Mouse (Mus musculus) hindbrain, embryonic 14.5 days (tissue): ENCODE measurements around the gene Lpin2. TPM values are rescaled to one million over a fixed set of nuclear protein-coding genes. Genes with fewer than 3 reads are reported as not detected.

Source experiments
- ATAC-seq: fragments of 200-750 bp; cut with Nextera tagmentation; 2 replicates; pipeline ENCODE4 v1.8.0; 2017; ENCODE audit warnings: moderate number of reproducible peaks, mild to moderate bottlenecking, moderate TSS enrichment, moderate library complexity; ENCODE audit not compliant: low FRiP score
- DNase-seq: peaks from one replicate; pipeline ENCODE4 v3.0.0-alpha.2; 2015; ENCODE audit warnings: low spot score
- H3K27ac ChIP-seq: fragments of 300-500 bp; sonication (generic); 2 replicates; pipeline ENCODE4 v1.5.1; 2014; ENCODE audit warnings: mild to moderate bottlenecking, moderate library complexity
- H3K27me3 ChIP-seq: fragments of 300-500 bp; sonication (generic); 2 replicates; pipeline ENCODE4 v1.6.1; 2014; ENCODE audit warnings: mild to moderate bottlenecking, low read length, mixed read lengths; ENCODE audit not compliant: control insufficient read depth, insufficient read depth
- H3K36me3 ChIP-seq: fragments of 300-500 bp; sonication (generic); replicated peaks from 2 replicates; pipeline ENCODE4 v1.6.1; 2014; ENCODE audit not compliant: control insufficient read depth, insufficient read depth
- H3K4me1 ChIP-seq: fragments of 300-500 bp; sonication (generic); replicated peaks from 2 replicates; pipeline ENCODE4 v1.6.1; 2014; ENCODE audit warnings: antibody characterized with exemption, low read length, mixed read lengths; ENCODE audit not compliant: control insufficient read depth, insufficient read depth
- H3K4me2 ChIP-seq: fragments of 300-500 bp; sonication (generic); replicated peaks from 2 replicates; pipeline ENCODE4 v1.6.1; 2014; ENCODE audit warnings: mild to moderate bottlenecking, moderate library complexity
- H3K4me3 ChIP-seq: fragments of 300-500 bp; sonication (generic); replicated peaks from 2 replicates; pipeline ENCODE4 v1.5.1; 2014; ENCODE audit warnings: mild to moderate bottlenecking, low read length
- H3K9ac ChIP-seq: fragments of 300-500 bp; sonication (generic); 2 replicates; pipeline ENCODE4 v1.6.1; 2014
- H3K9me3 ChIP-seq: fragments of 300-500 bp; sonication (generic); 2 replicates; pipeline ENCODE4 v1.6.1; 2016; ENCODE audit warnings: low read length; ENCODE audit not compliant: control insufficient read depth
- WGBS: fragments of 180-500 bp; shearing (Covaris S2); extraction: QIAGEN DNeasy Blood & Tissue Kit; methylation state at CpG from one replicate; pipeline ENCODE4 v1.1.7; 2014; 5-methylcytosine and 5-hydroxymethylcytosine counted together
- polyA plus RNA-seq: library from polyadenylated mRNA; unstranded; fragments of >200 nt; fragmentation: Nextera tagmentation; extraction: Ambion mirVana; gene quantifications from 2 replicates; pipeline ENCODE4 v1.2.1, GENCODE M21; 2014

The Lpin2 gene
- polyA plus RNA-seq, 1 experiment from 2014 or later = 44.1 TPM

GRCm38 (mm10) chr17:71259727-71260126 is 77.4 kb downstream of the Lpin2 start:
- Histone ChIP-seq H3K4me3 (no peak overlapping the region), H3K4me2 (no peak overlapping the region), H3K36me3 (no peaks in the 10 kb centered on the region), H3K9ac (no peak overlapping the region), H3K4me1 (no peaks in the 10 kb centered on the region), H3K27ac (no peak overlapping the region), H3K9me3 (no peaks in the 10 kb centered on the region), H3K27me3 (no peaks in the 10 kb centered on the region)
- DNase-seq = no peak
- no peak for ATAC-seq
- WGBS = 78% methylated on average over 11 of the region's 11 CpGs

- 50% methylated on average over 3 of the region's 3 CpGs for WGBS
- no peaks in the 10 kb centered on the region for H3K36me3 ChIP-seq
- H3K4me1 ChIP-seq = no peaks in the 10 kb centered on the region
- no peak overlapping the region for H3K4me2 ChIP-seq
- H3K4me3 ChIP-seq = no peak overlapping the region
- H3K9me3 ChIP-seq = no peaks in the 10 kb centered on the region
- no peak overlapping the region for H3K9ac ChIP-seq
- H3K27me3 ChIP-seq = no peaks in the 10 kb centered on the region
- no peak overlapping the region for H3K27ac ChIP-seq
- no peak for DNase-seq
- ATAC-seq = no peak
Measured at GRCm38 (mm10) chr17:71260658-71261057, 78.3 kb downstream of the Lpin2 start.

- H3K27ac ChIP-seq = no peak overlapping the region
- no peaks in the 10 kb centered on the region for H3K9me3 ChIP-seq
- H3K4me1 ChIP-seq = no peaks in the 10 kb centered on the region
- ATAC-seq = no peak
- no peak overlapping the region for H3K4me2 ChIP-seq
- no peak overlapping the region for H3K9ac ChIP-seq
- WGBS = 86% methylated on average over 6 of the region's 6 CpGs
- no peaks in the 10 kb centered on the region for H3K27me3 ChIP-seq
- no peaks in the 10 kb centered on the region for H3K36me3 ChIP-seq
- H3K4me3 ChIP-seq = no peak overlapping the region
- no peak for DNase-seq
Measured at GRCm38 (mm10) chr17:71263136-71263535, 80.8 kb downstream of the Lpin2 start.

- Histone ChIP-seq H3K27me3 (no peaks in the 10 kb centered on the region), H3K9me3 (no peaks in the 10 kb centered on the region), H3K36me3 (no peaks in the 10 kb centered on the region), H3K9ac (no peak overlapping the region), H3K4me1 (no peaks in the 10 kb centered on the region), H3K4me2 (no peak overlapping the region), H3K4me3 (no peak overlapping the region), H3K27ac (no peak overlapping the region)
- ATAC-seq (no peak), DNase-seq (no peak)
- 84% methylated on average over 4 of the region's 4 CpGs for WGBS
Measured at GRCm38 (mm10) chr17:71264739-71265138, 82.4 kb downstream of the Lpin2 start.

GRCm38 (mm10) chr17:71265336-71266051 is 83.1 kb downstream of the Lpin2 start:
- no peak for DNase-seq
- H3K27me3 ChIP-seq = no peaks in the 10 kb centered on the region
- H3K9me3 ChIP-seq = no peaks in the 10 kb centered on the region
- no peak overlapping the region for H3K4me2 ChIP-seq
- H3K4me1 ChIP-seq = no peaks in the 10 kb centered on the region
- no peak overlapping the region for H3K27ac ChIP-seq
- no peak overlapping the region for H3K4me3 ChIP-seq
- no peaks in the 10 kb centered on the region for H3K36me3 ChIP-seq
- no peak overlapping the region for H3K9ac ChIP-seq
- no peak for ATAC-seq
- WGBS = 82% methylated on average over 5 of the region's 5 CpGs

- DNase-seq (no peak), ATAC-seq (no peak)
- Histone ChIP-seq H3K4me3 (no peak overlapping the region), H3K4me2 (no peak overlapping the region), H3K9me3 (no peaks in the 10 kb centered on the region), H3K4me1 (no peaks in the 10 kb centered on the region), H3K9ac (no peak overlapping the region), H3K27me3 (no peaks in the 10 kb centered on the region), H3K27ac (no peak overlapping the region), H3K36me3 (no peaks in the 10 kb centered on the region)
- WGBS = 94% methylated on average over 8 of the region's 8 CpGs
Measured at GRCm38 (mm10) chr17:71267374-71267773, 85.0 kb downstream of the Lpin2 start.

- DNase-seq = no peak
- Histone ChIP-seq H3K27ac (no peak overlapping the region), H3K9me3 (no peaks in the 10 kb centered on the region), H3K36me3 (no peaks in the 10 kb centered on the region), H3K4me3 (no peak overlapping the region), H3K27me3 (no peaks in the 10 kb centered on the region), H3K9ac (no peak overlapping the region), H3K4me2 (no peak overlapping the region), H3K4me1 (no peaks in the 10 kb centered on the region)
- ATAC-seq = no peak
- WGBS = 87% methylated on average over 10 of the region's 10 CpGs
Measured at GRCm38 (mm10) chr17:71268152-71268551, 85.8 kb downstream of the Lpin2 start.

- Histone ChIP-seq H3K27me3 (no peaks in the 10 kb centered on the region), H3K4me1 (no peaks in the 10 kb centered on the region), H3K4me3 (no peak overlapping the region), H3K9me3 (no peaks in the 10 kb centered on the region), H3K9ac (no peak overlapping the region), H3K27ac (no peak overlapping the region), H3K4me2 (no peak overlapping the region), H3K36me3 (no peaks in the 10 kb centered on the region)
- DNase-seq (no peak), ATAC-seq (no peak)
- WGBS = 95% methylated on average over 3 of the region's 3 CpGs
Measured at GRCm38 (mm10) chr17:71268599-71268998, 86.2 kb downstream of the Lpin2 start.

- WGBS = 96% methylated on average over 12 of the region's 12 CpGs
- H3K9ac ChIP-seq = no peak overlapping the region
- H3K9me3 ChIP-seq = no peaks in the 10 kb centered on the region
- no peaks in the 10 kb centered on the region for H3K27me3 ChIP-seq
- H3K4me1 ChIP-seq = no peaks in the 10 kb centered on the region
- H3K4me3 ChIP-seq = no peak overlapping the region
- ATAC-seq (no peak), DNase-seq (no peak)
- H3K27ac ChIP-seq = no peak overlapping the region
- H3K4me2 ChIP-seq = no peak overlapping the region
- H3K36me3 ChIP-seq = no peaks in the 10 kb centered on the region
Measured at GRCm38 (mm10) chr17:71273901-71274300, 91.5 kb downstream of the Lpin2 start.

- DNase-seq (no peak), ATAC-seq (no peak)
- Histone ChIP-seq H3K4me2 (no peak overlapping the region), H3K9ac (no peak overlapping the region), H3K9me3 (no peaks in the 10 kb centered on the region), H3K27me3 (no peaks in the 10 kb centered on the region), H3K27ac (no peak overlapping the region), H3K4me1 (no peaks in the 10 kb centered on the region), H3K4me3 (no peak overlapping the region), H3K36me3 (no peaks in the 10 kb centered on the region)
- 91% methylated on average over 10 of the region's 10 CpGs for WGBS
Measured at GRCm38 (mm10) chr17:71276771-71277170, 94.4 kb downstream of the Lpin2 start.
